Mouse (Mus musculus) layer of hippocampus, adult 11-12 months (tissue): ENCODE measurements around the gene Gatad2a.
"Not testable (repeated sequence)": the region's sequence is repeated elsewhere in the genome, so short reads cannot be mapped to it uniquely, and the experiment has no call there.

ENCODE experiments used
- DNase-seq: peaks from one replicate; pipeline ENCODE4 v3.0.0; 2022; ENCODE audit warnings: low spot score

The Gatad2a gene

GRCm38 (mm10) chr8:69995776-69996588, at the start of gene Gatad2a:
Gene Gatad2a (minus strand): TSS chr8:69996384.
- peak; percentile 100 for DNase-seq

- no peak for DNase-seq
These were observed 47.8 kb upstream of the Gatad2a start for GRCm38 (mm10) chr8:70043996-70044395.

DNA sequence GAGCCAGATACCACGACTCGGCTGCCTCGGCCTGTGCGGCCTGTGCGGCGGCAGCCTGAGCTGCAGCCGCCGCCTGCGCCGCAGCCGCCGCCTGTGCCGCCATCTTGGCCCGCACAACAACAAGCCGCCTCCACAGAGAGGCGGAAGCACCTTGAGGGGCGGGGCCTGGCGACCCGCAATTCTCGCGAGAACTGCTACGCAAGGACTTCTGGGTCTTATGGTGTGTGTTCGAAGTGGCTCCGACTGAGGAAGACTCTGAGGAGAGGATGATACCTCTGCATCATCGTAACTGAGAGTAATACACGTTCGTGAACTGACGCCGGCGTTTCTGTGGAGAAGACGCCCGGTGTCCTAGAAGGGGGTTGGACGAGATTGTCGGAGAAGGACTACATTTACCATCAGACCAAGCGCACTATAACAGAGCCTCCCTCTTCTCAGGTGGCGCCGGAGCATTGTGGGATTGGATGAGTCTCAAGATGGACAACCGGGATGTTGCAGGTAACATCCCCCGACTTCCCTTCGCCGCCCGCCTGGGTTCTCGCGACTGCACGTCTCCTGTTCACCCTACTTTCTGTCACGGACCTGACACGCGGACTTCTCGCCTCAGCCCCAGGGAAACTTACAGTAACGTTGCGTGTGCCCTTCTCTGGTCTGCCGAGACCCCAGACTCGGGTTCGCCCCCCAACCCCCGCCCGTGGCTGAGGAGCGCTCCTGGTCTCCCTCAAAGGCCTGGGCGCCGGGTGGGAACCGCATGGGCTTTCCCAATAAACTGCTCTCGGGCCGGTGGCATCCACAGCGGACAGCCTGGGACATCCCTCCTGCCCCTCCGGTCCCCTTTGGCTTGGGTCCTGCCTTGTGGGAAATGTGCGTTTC, 46.6 kb upstream of the Gatad2a start, which contains the start of the genes Mau2 and Sugp1:
Gene Mau2, minus strand, starts transcription at position 152 of the 873 bp plus-strand sequence.
Gene Sugp1, plus strand, starts transcription at position 231 of the 873 bp plus-strand sequence.
- peak; percentile 95 for DNase-seq

- DNase-seq, result peak; percentile 9
These were observed 45.8 kb upstream of the Gatad2a start for GRCm38 (mm10) chr8:70041885-70042546.

DNA sequence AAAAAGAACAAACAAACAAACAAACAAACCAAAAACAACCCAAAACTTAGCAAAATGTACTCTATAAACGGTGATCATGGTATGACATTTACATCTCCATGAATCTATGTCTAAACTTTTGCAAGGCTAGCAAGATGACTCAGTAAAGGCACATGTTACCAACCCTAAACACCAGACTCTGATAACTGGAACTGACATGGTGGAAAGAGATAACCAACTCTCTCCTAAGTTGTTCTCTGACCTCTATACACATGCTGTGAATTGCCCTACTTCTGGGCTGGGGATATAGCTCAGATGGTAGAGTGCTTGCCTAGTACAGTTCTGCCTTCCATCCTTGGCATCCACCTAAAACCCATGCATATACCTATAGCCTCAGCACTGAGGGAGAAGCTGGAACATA, 41.8 kb upstream of the Gatad2a start:
- no peak for DNase-seq

DNA sequence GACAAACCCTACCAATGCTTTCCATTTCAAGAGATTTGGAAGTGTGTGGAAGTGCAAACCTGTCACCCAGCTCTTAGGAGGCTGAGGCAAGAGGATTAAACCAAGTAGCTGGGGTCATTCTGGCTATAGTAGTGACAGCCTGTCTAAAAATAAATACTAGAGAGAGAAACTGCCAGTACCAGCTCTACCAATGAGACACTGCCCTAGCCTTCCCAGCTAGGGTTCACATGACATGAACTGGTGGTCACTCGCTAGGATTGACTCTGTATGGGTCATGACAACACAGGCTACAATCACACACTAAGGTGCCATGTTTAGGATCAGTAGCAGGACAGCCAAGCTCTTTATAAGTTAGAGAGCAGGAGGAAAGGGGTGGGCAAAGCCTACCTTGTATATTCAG, 34.1 kb upstream of the Gatad2a start:
- no peak for DNase-seq

GRCm38 (mm10) chr8:70026151-70026550, 30.0 kb upstream of the Gatad2a start:
- no peak for DNase-seq

GRCm38 (mm10) chr8:70023596-70023995, 27.4 kb upstream of the Gatad2a start:
- DNase-seq, result peak; percentile 33

GRCm38 (mm10) chr8:70015017-70015416, 18.8 kb upstream of the Gatad2a start:
- no peak for DNase-seq

- DNase-seq, result no peak
These were observed 16.6 kb upstream of the Gatad2a start for GRCm38 (mm10) chr8:70012763-70013162.

DNA sequence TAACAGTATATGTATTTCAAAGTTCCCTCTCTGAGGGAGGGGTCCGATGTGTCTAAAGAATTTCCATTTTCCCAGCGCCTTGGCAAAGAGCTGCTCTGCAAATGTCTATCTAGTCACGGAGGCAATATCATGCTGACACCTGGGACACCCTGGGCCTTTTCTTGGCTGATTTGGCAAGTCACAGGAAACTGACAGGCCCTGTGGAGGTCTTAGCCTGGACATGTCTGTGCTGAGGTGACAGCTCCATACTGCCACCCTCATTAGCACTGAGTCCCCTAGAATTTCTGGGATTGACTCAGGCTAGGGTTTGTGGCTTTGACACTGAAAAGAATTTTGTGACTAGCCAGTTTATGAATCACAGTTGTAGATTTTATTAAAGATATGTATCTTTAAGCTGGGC, 16.2 kb upstream of the Gatad2a start:
- DNase-seq, result no peak

- not testable (repeated sequence) for DNase-seq
These were observed 14.6 kb upstream of the Gatad2a start for GRCm38 (mm10) chr8:70010796-70011195.

DNA sequence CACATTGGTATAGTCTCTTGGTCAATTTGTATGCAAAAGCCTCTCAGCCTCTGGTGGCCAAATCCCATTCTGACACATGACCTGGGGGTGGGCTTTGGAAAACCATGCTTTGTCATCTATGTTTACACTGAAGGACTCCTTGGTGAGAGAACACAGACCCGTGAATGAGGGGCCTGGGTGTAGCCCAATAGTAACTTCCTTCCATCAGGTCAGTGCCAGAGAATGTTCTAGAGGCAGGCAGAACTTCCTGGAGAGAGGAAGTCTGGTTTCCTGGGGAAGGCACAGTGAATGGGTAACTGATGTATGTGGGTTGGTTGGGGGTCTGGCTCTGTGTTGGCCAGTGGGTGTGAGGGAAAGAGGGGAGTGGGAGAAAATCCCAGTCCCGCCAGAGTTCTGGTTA, 9.0 kb upstream of the Gatad2a start:
- DNase-seq, result no peak

DNA sequence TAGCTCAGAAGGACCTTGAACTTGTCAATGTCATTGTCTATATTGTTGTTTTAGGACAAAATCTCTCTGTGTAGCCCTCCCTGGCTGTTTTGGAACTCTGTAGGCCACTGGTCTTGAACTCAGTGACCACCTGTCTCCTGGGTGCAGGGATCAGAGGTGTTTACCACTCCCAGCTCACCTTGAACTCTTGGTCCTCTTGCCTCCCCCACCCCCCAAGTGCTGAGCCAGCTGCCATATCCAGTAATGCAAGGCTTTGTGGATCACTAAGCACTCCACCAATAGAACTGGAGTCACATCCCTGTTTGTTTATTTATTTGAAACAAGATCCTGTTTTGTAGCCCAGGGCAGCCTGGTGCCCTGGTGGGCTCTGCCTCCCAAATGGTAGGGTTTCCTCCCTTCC, 8.2 kb upstream of the Gatad2a start:
- DNase-seq, result no peak

- DNase-seq, result no peak
These were observed 7.0 kb upstream of the Gatad2a start for GRCm38 (mm10) chr8:70003204-70003657.

- DNase-seq, result not testable (repeated sequence)
These were observed 5.7 kb upstream of the Gatad2a start for GRCm38 (mm10) chr8:70001892-70002191.

DNA sequence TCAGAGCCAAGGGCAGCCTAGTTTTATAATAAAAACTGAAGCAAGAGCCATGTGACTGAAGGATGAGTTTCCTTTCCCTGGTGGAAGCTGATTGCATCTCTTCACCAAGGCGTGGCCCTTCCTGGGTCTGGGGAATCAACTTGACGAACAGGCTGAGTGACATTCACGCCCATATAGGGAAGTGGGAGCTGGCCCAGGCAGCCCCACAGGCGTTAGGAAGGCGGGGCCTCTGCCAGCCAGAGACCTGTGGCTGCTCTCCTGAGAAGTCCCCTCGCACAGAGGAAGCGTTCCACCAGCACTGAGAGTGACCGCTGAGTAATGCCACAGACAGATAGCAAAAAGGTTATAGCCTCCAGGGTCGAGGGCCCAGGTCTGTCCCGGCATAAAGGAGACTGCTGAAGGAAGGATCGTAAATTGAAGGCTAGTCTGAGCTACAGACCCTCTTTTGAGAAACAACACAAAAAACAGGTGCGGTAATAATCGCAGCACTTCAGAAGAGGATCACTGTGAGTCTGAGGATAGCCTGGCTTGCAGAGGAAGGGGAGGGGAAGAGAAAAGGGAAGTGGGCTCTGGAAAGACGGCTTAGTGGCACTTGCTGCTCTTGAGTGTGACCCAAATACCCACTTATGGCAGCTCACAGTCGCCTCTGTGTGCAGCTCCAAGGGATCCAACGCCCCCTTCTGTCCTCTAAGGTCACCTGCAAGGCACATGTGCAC, 5.2 kb upstream of the Gatad2a start:
- DNase-seq, result peak; percentile 37

DNA sequence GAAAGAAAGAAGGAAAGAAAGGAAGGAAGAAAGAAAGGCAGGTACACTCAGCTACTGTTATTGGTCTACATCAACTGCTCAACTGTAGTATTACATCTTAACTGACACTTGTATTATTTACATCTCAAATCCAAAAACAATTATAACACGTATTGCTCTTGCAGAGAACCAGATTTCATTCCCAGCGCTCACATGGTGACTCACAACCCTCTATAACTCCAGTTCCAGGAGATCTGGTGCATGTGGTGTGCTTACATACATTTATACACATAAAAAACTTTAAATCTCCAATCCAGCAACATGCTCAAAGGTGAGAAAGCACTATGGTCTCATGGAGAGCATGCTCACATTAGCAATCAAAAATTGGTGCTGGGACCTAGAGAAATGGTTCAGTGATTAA, 4.0 kb upstream of the Gatad2a start:
- DNase-seq, result no peak

GRCm38 (mm10) chr8:69999236-69999635, 3.1 kb upstream of the Gatad2a start:
- DNase-seq, result no peak

GRCm38 (mm10) chr8:69998706-69999105, 2.5 kb upstream of the Gatad2a start:
- DNase-seq, result no peak

DNA sequence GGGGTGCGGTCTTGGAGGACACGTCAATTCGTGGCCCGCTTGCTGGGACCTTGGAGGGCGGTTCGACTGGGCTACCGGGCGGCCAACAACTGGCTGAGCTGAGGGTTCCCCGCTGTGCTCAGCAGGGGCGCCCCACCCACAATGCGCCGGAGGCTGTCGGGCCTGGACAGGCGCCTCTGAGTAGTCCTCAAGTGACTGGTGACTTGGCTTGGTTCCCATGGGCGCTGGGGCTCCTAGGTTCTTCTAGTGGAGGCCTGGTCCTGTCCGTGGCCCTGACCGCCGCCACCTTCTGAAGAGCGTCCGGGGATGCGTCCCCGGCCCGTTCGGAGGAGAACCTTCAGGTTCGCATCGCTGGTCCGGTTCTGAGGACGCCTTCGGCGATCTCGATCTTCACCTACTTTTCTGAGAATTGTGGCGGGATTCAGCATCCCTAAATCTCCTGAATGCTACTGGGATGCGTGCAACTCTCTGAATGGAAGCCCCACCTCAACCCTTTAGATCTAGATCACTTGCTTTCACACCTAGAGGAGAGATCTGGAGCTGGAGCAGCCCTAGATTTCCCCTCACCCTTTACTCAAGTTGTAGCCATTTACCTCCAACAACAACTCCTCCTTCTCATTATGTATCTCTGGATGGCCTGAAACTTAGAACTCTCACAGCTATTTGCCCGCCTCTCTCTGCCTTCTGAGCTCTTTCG, 553 bp upstream of the Gatad2a start:
- DNase-seq, result no peak
